Mouse (Mus musculus) testis, postnatal 14 days (tissue): ENCODE measurements around the gene Ap4e1.

ENCODE experiments used
- DNase-seq: peaks from one replicate; pipeline ENCODE4 v3.0.0; 2021; ENCODE audit warnings: low spot score

Ap4e1 gene

DNA sequence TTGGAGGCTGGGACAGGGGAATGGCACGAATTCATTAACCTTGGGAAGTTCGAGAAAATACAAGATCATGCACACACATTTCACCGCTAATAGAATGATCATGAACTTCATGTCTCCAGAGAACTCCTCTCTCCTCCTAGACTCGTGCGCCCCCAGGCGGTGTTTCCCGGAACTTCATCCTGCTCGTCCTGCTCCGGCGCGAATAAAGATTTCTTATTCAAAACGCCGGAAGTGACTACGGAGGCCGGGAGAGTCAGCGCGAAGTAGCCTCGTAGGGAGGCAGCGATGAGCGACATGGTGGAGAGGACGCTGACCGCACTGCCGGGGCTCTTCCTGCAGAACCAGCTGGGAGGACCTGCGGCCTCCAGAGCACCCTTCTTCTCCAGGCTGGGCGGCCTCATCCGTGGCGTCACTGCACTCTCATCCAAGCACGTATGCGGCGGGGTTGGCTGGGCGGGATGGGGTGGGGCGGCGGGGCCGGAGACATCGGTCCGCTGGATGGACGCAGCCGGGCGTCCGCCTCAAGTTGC lies at the start of gene Ap4e1:
Gene Ap4e1 (plus strand): TSS at position 249 of the 530 bp plus-strand sequence.
- DNase-seq = peak; percentile 93

DNA sequence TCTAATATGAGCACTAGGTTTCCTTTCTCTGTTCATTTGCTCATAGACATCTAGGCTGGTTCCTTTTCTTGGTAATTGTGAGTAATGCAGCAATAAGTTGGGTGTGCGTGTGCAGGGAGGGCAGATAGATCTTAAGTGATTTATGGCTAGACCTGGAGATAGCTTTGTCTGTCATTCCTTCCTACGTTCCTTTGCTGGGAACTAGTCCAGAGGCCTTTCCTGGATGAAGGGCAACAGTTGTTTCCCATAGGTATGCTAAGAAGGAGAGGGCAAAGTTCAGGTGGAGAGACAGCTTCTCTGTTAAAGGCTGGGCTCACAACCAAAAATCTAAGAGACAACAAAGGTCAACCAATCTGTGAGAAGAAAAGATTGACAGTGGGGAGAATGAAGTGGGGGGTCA lies 46.8 kb upstream of the Ap4e1 start:
- no peak for DNase-seq

DNA sequence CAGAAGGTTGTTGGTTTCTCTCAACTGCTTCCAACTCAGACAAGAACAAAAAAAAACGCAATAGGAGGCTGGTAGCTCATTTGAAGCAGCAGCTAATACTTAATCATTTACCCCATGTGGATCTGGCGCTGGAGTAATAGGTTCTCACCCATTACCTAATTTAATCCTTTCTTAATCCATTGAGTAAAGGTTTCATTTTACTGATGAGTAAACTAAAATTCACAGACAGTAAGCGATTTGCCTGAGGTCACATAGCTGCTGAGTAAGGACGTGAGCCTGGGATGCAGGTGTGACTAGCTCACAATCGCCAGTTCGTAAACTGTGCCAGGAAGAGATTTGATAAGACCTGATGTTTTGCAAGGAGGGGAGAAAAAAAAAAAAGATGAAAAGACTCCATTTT lies 31.1 kb upstream of the Ap4e1 start:
- DNase-seq = no peak

DNA sequence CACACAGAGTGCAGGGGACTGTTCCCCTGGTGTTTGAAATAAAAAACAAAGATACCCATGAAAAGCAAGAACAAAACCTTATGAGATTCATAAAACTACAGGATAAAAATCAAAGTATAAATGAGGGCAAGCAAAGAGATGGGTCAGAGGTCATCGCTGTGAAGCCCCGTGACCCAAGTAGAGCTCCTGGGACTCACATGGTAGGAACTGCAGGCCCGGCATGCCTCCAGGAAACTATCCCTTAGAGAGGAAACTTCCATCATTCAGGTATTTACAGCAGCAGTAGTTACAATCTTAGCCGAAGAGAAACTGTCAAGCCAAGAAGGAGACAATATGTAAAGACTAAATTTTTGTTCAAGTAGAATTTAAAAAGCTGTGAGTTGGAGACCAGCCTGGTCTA lies 25.3 kb upstream of the Ap4e1 start:
- no peak for DNase-seq

DNA sequence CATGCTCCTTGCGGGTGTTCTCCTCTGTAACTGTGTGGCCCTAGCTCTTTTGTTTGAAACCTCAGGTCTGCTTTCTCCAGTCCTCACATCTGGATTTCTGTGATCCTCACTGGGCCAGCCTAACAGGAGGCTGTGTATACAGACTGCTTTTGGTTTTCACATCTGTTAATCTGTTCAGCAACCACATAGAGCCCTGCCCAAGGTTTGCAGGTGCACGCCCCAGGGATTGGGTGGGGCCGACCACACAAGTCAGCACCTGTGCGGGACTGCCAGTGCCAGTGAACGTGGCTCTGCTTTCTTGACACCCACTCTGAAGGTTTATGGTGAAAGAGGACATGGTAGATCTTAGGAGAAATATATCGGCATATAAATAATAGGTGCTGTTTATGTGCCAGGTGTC lies 18.6 kb upstream of the Ap4e1 start:
- DNase-seq = no peak

DNA sequence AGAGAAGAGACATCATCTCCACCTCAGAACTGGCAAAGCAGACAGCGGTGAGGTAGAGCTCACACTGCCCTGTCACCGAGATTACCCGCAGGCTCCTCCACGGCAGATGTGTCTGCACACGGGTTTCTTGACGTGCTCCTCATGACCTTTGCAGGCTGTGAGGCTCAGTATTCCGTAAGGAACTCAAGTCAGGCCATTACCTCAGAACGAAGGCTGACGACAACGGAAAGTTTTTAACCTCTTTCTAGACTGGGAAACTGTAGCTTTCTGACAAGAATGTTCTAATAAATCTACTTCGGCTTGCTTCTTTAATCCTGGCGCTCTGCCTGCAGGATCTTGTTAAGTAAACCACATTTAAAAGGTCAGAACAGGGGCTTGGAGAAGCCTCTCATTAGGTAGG lies 15.8 kb upstream of the Ap4e1 start:
- no peak for DNase-seq

DNA sequence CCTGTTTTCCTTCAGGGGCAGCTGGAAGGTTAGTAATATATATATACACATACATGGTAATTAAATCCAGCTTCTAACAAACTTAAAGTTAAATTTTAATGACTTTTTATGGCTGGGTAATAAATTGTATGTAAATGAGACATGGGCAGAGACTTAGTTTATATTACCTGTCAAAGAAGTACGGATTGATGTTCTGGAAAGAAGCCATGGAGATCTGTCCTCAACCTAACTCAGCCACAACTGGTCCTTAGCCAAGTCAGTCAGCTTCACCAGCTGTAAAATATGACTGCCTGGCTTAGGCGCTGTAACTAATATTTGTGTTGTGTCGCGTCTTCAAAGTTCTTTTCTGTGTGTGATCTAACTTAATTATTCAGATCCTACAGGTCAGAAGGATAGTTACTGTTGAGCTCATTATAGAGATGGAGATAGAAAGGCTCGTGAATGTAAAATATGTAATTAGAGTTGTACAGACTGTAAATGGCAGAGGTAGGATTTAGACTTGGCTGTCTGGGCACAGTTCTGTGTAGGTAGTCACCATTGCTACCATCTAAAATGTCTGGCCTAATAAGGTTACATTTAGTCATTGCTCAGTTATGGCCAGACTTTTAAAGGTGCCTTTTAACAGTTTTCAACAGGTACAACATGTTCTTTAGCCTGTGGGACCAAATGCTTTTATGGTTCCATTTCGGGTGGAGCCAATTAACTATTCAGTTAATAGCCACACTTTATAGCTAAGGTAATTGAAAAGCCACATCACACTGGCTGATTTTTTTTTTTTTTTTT lies 13.9 kb upstream of the Ap4e1 start:
- DNase-seq = no peak

DNA sequence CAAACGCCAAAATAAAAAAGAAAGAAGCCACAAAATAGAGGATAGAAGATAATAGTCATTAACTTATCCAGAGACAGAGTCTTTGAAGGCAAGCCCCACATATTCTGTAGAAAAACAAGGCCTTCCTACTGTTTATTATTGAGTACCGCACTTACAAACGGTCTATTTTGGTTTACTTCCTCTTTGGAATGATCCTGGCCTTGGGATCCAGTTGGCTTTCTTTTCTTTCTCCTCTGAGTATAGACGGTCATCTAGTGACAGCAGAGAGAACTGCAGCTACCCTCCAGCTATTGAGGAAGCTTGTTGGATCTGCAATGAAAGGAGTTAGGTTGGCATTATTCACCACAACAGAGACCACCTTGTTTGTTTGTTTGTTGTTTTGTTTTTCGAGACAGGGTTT lies 11.8 kb upstream of the Ap4e1 start:
- DNase-seq = no peak

DNA sequence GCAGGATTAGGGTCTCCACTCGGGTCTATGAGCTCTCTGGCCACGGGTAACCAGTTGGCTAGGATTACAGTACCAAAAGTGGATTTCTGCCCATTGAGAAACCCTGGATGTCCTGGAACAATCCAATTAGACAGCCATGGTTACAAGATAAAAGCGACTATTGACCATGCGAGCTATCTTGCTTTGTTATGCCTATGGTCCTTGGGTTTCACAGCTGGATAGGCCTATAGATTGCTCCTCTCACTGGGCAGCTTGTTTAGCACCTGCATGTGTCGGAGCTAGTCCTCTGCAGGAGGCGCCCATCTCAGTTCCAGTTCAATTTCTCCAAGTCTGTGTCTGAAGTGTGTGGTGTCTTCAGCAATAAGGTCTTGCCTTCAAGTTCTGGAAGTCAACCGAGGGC lies 10.3 kb upstream of the Ap4e1 start:
- DNase-seq = no peak

DNA sequence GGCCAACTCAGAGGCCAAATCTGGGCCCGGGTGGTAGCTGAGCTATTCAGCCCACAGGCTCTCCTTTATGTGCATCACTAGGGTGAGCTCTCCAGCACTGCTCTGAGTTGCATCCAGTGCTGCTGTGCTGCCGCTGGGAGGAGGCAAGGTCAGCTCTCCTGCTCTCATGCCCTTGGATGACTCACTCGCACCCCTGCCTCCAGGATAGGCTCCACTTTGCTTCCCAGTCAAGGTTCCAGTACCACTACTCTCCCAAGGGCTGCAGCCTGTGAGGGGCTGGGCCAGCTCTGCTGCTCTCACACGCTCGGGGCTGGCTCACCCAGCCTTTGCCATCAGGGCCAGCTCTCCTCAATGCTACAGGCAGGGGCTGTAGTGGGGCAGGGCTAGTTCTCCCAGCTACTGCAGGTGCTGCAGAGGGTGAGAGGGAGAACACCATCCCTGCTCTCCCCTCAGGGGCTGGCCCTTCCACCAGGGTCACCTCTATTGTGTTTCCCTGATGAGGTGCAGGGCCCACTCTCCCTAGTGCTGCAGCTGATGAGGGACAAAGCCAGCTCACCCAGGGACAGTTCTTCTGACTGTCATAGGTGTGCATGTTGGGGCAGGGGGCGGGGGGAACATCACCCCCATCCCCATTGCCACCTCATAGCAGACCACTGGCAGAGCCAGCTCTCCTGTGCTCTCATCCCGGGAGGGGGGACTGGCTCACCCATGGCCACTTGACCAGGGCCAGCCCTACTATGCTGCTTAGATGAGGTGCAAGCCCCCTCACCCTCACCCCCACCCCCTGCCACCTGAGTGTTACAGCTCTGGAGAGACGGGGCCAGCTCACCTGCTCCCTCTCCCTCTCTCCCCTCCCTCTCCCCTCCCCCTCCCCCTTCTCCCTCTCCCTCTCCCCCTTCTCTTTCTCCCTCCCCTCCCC lies 7.9 kb upstream of the Ap4e1 start:
- DNase-seq = no peak

DNA sequence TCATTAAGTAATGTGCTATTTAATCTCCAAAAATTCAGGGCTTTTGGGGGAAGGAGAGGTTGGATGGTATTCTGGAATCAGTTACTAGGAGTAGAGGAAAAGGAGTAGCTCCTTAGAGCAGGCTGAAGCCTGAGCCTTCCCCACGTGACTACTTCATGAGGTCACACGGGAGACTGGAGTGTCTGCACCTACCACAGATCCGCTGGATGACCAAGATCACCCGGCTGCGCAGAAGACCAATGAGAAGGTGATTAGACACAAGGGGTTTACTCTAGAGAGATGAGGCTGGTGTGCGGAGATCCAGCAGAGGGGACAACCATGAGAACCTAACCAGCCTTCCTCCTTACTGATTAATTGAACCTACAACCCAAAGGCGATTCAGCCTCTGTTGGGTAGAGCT lies 4.5 kb upstream of the Ap4e1 start:
- DNase-seq = no peak

DNA sequence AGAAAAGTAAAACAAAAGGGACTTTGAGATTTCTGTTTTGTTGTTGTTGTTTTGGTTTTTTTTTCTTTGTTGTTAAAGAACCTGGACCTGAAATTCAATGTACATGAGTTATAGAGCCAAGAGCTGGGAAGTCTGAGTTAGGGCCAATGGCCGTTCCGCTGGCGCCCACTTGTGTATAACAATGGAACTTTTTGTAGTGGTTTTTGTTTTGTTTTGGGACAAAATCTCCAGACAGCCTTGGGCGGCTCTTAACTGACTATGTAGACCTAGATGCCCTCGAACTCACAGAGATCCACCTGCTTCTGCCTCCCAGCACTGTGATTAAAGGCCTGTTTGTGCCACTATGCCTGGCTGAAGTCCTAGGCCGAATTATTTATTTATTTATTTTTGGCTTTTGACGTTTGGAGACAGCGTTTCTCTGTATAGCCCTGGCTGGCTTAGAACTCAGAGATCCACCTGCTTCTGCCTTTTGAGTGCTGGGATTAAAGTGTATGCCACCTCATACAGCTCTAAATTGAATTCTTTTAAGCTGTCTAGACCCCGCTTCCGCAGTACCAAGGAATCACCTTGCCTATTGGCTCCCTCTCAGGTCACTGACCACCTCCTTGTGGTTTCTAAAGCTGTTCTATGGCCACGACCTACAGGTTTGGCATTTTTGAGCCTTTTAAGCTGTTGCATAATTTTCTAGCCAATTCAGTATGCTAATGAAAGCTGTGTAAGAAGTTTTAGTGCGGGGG lies 1.7 kb upstream of the Ap4e1 start:
- DNase-seq = no peak

DNA sequence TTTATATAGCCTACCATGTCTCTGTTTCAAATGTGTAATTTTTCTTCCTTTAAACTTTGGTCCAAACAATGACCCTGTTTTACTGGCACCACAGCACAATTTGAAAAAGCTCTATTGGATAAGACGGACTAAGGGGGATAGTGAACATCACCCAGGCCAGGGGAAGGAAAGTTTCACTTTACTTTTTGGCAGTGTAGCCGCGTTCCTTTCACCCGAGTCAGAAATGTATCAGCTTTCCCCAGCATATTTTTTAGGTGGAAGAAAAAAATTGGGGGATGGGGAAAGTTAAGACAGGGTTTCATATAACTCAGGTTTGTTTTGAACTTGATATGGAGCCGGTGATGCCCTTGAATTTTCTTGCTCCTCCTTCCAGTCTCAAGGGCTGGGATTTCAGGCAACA lies 1.0 kb upstream of the Ap4e1 start:
- no peak for DNase-seq

DNA sequence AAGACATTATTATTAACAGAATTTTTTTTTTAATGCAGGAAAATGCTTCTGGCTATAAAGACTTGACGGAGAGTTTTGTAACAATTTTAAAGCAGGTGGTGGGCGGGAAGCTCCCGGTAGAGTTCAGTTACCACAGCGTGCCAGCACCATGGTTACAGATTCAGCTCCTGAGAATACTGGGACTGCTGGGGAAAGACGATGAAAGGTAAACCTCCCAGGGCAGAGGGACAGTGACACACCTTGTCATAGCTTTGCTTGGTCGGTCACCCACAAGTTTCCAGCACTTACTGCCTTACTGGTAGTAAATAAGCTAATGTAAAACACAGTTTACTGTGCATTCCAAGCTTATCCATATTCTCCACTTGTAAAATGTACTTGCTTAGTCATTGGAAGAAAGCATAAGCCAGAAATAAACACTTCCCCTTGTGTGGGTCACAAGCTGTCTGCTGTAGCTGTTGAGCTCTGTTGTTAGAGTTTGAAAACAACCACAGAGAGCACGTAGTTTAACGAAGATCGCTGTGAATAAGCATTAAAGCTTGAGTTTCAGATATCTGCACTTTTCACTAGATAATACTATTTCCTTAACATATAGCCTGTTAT lies 26.6 kb downstream of the Ap4e1 start:
- no peak for DNase-seq

DNA sequence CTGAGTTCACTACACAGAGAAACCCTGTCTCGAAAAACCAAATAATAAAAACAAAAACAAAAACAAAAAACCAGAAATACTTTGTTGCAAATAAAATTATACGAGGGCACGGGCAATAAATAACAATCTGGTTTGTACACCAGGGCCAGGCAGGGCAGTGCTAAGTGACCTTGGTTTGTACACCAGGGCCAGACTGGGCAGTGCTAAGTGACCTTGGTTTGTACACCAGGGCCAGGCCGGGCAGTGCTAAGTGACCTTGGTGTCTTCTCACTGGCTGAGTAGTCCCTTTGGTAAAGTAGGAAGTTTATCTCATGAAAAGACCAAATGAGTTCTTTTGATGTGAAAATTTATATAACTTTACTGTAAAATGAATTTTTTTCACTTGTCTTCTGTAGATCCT lies 28.8 kb downstream of the Ap4e1 start:
- peak; percentile 78 for DNase-seq

DNA sequence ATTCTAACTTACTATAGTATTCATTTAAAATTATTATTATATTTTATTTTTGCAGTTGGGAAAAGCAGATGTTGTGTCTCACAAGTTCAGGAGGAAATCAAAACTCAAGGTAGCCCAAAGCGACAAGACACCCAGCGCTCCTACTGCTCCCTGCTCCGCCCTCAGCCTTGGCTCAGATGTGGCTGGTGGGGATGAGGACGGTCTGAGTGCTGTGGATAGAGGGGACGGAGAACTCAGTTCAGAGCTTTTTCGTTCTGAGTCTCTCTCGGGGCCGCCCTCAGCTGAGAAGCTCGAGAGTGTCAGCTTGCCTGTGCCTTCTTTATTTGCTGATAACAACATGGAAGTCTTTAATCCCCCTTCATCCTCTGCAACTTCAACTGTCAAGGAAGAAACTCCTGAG lies 53.0 kb downstream of the Ap4e1 start:
- no peak for DNase-seq

DNA sequence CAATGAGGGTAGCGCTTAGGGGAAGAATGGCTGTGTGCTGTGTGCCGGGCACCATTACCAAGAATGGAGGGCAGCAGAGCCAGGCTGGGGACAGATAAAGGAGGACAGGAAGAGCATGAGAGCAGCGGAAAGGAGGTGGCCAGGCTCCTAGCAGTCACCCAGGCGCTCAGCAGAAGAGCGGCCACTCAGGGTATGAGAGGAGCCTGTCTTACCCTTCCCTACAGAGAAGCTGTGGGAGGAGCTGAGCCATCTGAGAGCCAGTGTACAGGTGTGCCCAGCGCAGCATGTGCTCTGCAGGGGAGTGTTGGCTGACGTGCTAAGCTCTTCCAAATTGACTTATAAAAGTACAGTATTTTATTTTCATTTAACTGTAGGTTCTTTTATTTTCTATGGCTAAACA lies 60.3 kb downstream of the Ap4e1 start:
- no peak for DNase-seq

DNA sequence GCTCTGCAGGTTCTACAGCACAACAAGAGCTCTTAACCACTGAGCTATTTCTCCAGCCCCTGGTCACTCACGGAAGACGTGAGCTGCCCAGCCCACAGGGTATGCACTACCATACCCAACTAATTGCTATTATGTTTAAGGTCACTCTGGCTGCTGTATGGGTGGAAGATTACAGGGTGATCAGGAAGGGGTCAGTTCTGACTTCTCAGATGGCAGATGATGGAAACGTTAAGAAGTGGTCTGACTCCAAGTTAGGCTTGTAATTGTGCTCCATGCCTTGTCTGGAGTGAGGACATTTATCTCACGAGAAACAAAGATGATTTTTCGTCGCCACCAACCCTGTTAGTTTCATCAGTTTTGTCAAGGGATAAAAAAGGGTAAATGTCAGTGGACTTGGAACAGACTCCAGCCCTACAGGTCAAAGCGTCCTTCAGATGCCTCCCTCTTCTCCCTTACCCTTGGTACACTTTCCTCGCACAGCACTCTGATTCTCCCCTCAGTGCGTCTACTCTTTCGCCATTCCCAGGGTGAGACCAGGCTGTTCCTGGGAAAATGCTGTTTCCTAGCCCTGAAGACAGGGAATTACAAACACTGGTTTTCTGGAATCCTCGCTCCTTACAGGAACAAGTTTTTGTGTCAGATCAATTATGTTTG lies 61.4 kb downstream of the Ap4e1 start:
- no peak for DNase-seq

DNA sequence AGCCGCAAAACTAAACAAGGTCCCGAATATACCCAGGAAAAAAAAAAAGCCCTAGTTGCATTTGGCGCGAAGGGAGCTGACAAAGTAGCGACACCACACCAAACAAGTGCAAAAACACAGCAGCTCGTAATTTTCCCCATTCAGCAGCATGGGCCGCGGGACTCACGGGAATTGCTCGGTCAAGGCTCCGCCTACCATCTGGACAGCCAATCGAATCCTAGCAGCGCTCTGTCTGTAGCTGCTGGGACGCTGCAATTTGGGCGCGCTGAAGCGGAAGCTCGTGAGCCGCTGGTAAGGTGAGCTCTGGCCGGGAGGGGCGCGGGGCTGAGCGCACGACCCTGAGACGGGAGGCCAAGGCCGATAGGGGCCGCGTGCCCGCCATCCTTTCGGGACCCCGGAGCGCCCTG lies 61.9 kb downstream of the Ap4e1 start, which contains the start of gene Blvra:
Gene Blvra (plus strand): TSS at position 231 of the 407 bp plus-strand sequence.
- peak; percentile 91 for DNase-seq

DNA sequence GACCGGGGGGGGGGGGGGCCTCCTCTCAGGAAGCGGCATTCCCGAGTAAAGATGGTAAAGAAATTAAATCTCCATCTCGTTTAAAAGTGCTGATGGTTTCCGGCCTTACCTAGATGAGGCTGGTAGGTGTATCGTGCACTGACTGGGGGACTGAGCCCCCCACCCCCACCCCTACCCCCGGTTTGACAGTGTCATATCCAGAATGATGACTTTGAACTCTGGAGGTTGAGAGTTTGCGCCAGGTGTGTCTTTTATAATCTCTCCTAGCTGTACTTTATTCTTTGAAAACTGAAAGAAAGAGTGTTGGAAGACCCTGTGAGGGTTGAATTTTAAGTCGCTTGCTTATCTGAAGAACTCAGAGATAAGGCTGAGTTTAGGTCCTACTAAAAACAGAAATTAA lies 62.4 kb downstream of the Ap4e1 start:
- no peak for DNase-seq

DNA sequence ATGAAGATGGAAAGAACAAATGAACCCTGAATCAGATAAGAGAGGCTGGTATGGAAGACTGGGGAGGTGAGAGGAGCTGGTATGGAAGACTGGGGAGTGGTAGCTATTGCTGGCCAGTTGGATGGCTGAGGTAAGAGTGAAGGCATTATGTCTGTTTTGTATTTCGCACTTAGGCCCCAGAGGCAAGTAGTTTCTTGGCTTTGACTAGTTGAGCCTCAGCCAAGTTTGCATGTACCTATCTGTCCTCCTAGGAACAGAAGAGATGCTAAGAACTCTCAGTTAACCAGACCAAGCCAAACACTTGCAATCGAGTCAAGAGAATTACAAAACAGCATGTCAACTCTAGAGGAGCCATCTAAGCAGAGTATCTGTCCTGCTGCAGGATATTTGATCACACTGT lies 65.6 kb downstream of the Ap4e1 start:
- DNase-seq = no peak
